In genomic region chr7:143159446-143159845, GRCm38 (mm10) we compare ENCODE assay signal across 14 mouse cellular contexts. TPM values are rescaled to one million over a fixed set of nuclear protein-coding genes. Genes with fewer than 3 reads are reported as not detected.
DNase-seq lines count a peak whose midpoint lies in the region; ATAC-seq lines count a peak whose summit lies in the region.
"Had no signal": no experiment of that assay in that cellular context is flagged by ENCODE, and none has a peak within 500 bp of the region (broad histone marks: within the 10 kb centered on the region; RNA-seq: fewer than 3 reads in every experiment).

No protein-coding gene starts in this region.

- 0 out of 2 replicates have a peak overlapping the region, but pooled peaks have one; percentile 36 for H3K27ac ChIP-seq in forebrain, embryonic 12.5 days
- H3K27ac ChIP-seq in forebrain, embryonic 16.5 days (ENCODE audit: low read length) = no peak overlapping the region
- no peak overlapping the region; the same call in 1 of the 2 replicates for H3K27ac ChIP-seq in hindbrain, embryonic 11.5 days (ENCODE audit: low read depth, low read length)
- H3K27ac ChIP-seq in hindbrain, embryonic 13.5 days = no peak overlapping the region
- H3K27ac ChIP-seq in neural tube, embryonic 12.5 days = no peak overlapping the region
- no peak overlapping the region for H3K27ac ChIP-seq in neural tube, embryonic 15.5 days (replicated peaks)
- H3K27ac ChIP-seq: kidney, postnatal 0 days had no signal

- no peaks in the 10 kb centered on the region for H3K9me3 ChIP-seq in forebrain, embryonic 12.5 days
- H3K9me3 ChIP-seq in forebrain, embryonic 16.5 days (ENCODE audit: control insufficient read depth, low read length) = no peaks in the 10 kb centered on the region
- no peaks in the 10 kb centered on the region for H3K9me3 ChIP-seq in hindbrain, embryonic 11.5 days (ENCODE audit: control insufficient read depth, low read length)
- H3K9me3 ChIP-seq in hindbrain, embryonic 13.5 days = no peaks in the 10 kb centered on the region
- no peaks in the 10 kb centered on the region for H3K9me3 ChIP-seq in neural tube, embryonic 12.5 days
- no peaks in the 10 kb centered on the region for H3K9me3 ChIP-seq in neural tube, embryonic 15.5 days (replicated peaks)

- peak; percentile 23 for DNase-seq in hindbrain, embryonic 11.5 days (ENCODE audit: low spot score)
- no peak for DNase-seq in T-cell, adult 2 months (ENCODE audit: low spot score)
- no peak for DNase-seq in frontal cortex, postnatal 36 days (ENCODE audit: low spot score in 2 of 2)
- DNase-seq: adrenal gland, postnatal 25 days; cerebellum, postnatal 36 days; gastrocnemius, postnatal 14 days; lung, adult 18-20 months; right cerebral cortex, postnatal 25 days had no signal

- ATAC-seq in forebrain, embryonic 12.5 days (ENCODE audit: low FRiP score) = peak; percentile 39; the same call in 1 of the 2 replicates
- no peak for ATAC-seq in forebrain, embryonic 16.5 days
- ATAC-seq in hindbrain, embryonic 11.5 days (ENCODE audit: low FRiP score) = 0 out of 2 replicates have a peak, but pooled peaks have one; percentile 35
- no peak for ATAC-seq in hindbrain, embryonic 13.5 days (ENCODE audit: low FRiP score)
- peak; percentile 70; the same call in 1 of the 2 replicates for ATAC-seq in neural tube, embryonic 12.5 days (ENCODE audit: low FRiP score, low read depth)
- ATAC-seq in neural tube, embryonic 15.5 days (ENCODE audit: low FRiP score) = no peak

- no peak overlapping the region for H3K4me2 ChIP-seq in forebrain, embryonic 12.5 days
- H3K4me2 ChIP-seq in forebrain, embryonic 16.5 days (ENCODE audit: low read length) = no peak overlapping the region
- no peak overlapping the region for H3K4me2 ChIP-seq in hindbrain, embryonic 11.5 days (replicated peaks; ENCODE audit: low read depth, low read length)
- H3K4me2 ChIP-seq in hindbrain, embryonic 13.5 days = no peak overlapping the region
- H3K4me2 ChIP-seq in neural tube, embryonic 12.5 days (replicated peaks) = no peak overlapping the region
- no peak overlapping the region for H3K4me2 ChIP-seq in neural tube, embryonic 15.5 days

- H3K9ac ChIP-seq in forebrain, embryonic 12.5 days = no peak overlapping the region
- no peak overlapping the region for H3K9ac ChIP-seq in forebrain, embryonic 16.5 days (replicated peaks; ENCODE audit: low read depth, low read length)
- no peak overlapping the region for H3K9ac ChIP-seq in hindbrain, embryonic 11.5 days (ENCODE audit: low read depth, low read length)
- H3K9ac ChIP-seq in hindbrain, embryonic 13.5 days = no peak overlapping the region
- H3K9ac ChIP-seq in neural tube, embryonic 12.5 days = 0 out of 2 replicates have a peak overlapping the region, but pooled peaks have one; percentile 40
- H3K9ac ChIP-seq in neural tube, embryonic 15.5 days (replicated peaks) = no peak overlapping the region

- peaks cover 27% of the 10 kb centered on the region for H3K4me1 ChIP-seq in forebrain, embryonic 12.5 days
- H3K4me1 ChIP-seq in forebrain, embryonic 16.5 days (replicated peaks; ENCODE audit: control insufficient read depth, insufficient read depth, low read length) = peaks cover 3% of the 10 kb centered on the region; the same call in 1 of the 2 replicates
- H3K4me1 ChIP-seq in hindbrain, embryonic 11.5 days (replicated peaks; ENCODE audit: control insufficient read depth, insufficient read depth, low read length) = peaks cover 8% of the 10 kb centered on the region
- peaks cover 17% of the 10 kb centered on the region for H3K4me1 ChIP-seq in hindbrain, embryonic 13.5 days (replicated peaks)
- peaks cover 22% of the 10 kb centered on the region for H3K4me1 ChIP-seq in neural tube, embryonic 12.5 days
- peaks cover 12% of the 10 kb centered on the region for H3K4me1 ChIP-seq in neural tube, embryonic 15.5 days

- H3K36me3 ChIP-seq in forebrain, embryonic 12.5 days (replicated peaks) = no peaks in the 10 kb centered on the region
- H3K36me3 ChIP-seq in forebrain, embryonic 16.5 days (ENCODE audit: control insufficient read depth, insufficient read depth) = no peaks in the 10 kb centered on the region
- H3K36me3 ChIP-seq in hindbrain, embryonic 11.5 days (ENCODE audit: control insufficient read depth, insufficient read depth, low read length) = no peaks in the 10 kb centered on the region
- no peaks in the 10 kb centered on the region for H3K36me3 ChIP-seq in hindbrain, embryonic 13.5 days
- H3K36me3 ChIP-seq in neural tube, embryonic 12.5 days = no peaks in the 10 kb centered on the region
- no peaks in the 10 kb centered on the region for H3K36me3 ChIP-seq in neural tube, embryonic 15.5 days

- peaks cover 50% of the 10 kb centered on the region for H3K27me3 ChIP-seq in forebrain, embryonic 12.5 days
- 0 out of 2 replicates have a peak, but pooled peaks cover 2% of the 10 kb centered on the region for H3K27me3 ChIP-seq in forebrain, embryonic 16.5 days (replicated peaks; ENCODE audit: control insufficient read depth, insufficient read depth, low read length)
- H3K27me3 ChIP-seq in hindbrain, embryonic 11.5 days (ENCODE audit: control insufficient read depth, insufficient read depth, low read length) = no peaks in the 10 kb centered on the region; the same call in 1 of the 2 replicates
- peaks cover 11% of the 10 kb centered on the region; the same call in 1 of the 2 replicates for H3K27me3 ChIP-seq in hindbrain, embryonic 13.5 days
- no peaks in the 10 kb centered on the region for H3K27me3 ChIP-seq in neural tube, embryonic 12.5 days (replicated peaks)
- H3K27me3 ChIP-seq in neural tube, embryonic 15.5 days (replicated peaks) = no peaks in the 10 kb centered on the region; the same call in 1 of the 2 replicates

- no peak overlapping the region for H3K4me3 ChIP-seq in forebrain, embryonic 12.5 days (replicated peaks)
- H3K4me3 ChIP-seq in forebrain, embryonic 16.5 days (replicated peaks; ENCODE audit: low read length) = no peak overlapping the region
- no peak overlapping the region for H3K4me3 ChIP-seq in hindbrain, embryonic 11.5 days (ENCODE audit: low read depth, low read length)
- H3K4me3 ChIP-seq in hindbrain, embryonic 13.5 days = no peak overlapping the region
- no peak overlapping the region for H3K4me3 ChIP-seq in neural tube, embryonic 12.5 days
- no peak overlapping the region for H3K4me3 ChIP-seq in neural tube, embryonic 15.5 days (replicated peaks)

- WGBS in forebrain, embryonic 12.5 days = 44% methylated on average over 11 of the region's 11 CpGs
- WGBS in forebrain, embryonic 16.5 days = 55% methylated on average over 11 of the region's 11 CpGs
- WGBS in hindbrain, embryonic 11.5 days = 28% methylated on average over 11 of the region's 11 CpGs
- WGBS in hindbrain, embryonic 13.5 days = 30% methylated on average over 11 of the region's 11 CpGs
- WGBS in neural tube, embryonic 12.5 days = 30% methylated on average over 11 of the region's 11 CpGs
- 31% methylated on average over 11 of the region's 11 CpGs for WGBS in neural tube, embryonic 15.5 days

RNA-seq across cellular contexts. Expression of gene Kcnq1, which starts 53.3 kb away (rescaled TPM):
- polyA plus RNA-seq in forebrain, embryonic 12.5 days (2016; fragmentation: Nextera tagmentation; extraction: Ambion mirVana) = 0.87 and 0.94 TPM in 2 replicates
- 1.0 and 1.1 TPM in 2 replicates for polyA plus RNA-seq in forebrain, embryonic 16.5 days (2015; fragmentation: Nextera tagmentation; extraction: Ambion mirVana)
- polyA plus RNA-seq in hindbrain, embryonic 11.5 days (2014; fragmentation: Nextera tagmentation; extraction: Ambion mirVana) = 1.7 and 2.5 TPM in 2 replicates
- polyA plus RNA-seq in hindbrain, embryonic 13.5 days (2015; fragmentation: Nextera tagmentation; extraction: Ambion mirVana) = 1.3 and 1.7 TPM in 2 replicates
- 0.99 and 2.0 TPM in 2 replicates for polyA plus RNA-seq in neural tube, embryonic 12.5 days (2016; fragmentation: Nextera tagmentation; extraction: Ambion mirVana)
- 0.88 and 1.9 TPM in 2 replicates for polyA plus RNA-seq in neural tube, embryonic 15.5 days (2015; fragmentation: Nextera tagmentation; extraction: Ambion mirVana)

Comparison
In these comparisons a context has a peak if more than half of its experiments do, and no peak if none do; other contexts are left out.
1. ATAC-seq: peak in forebrain, embryonic 12.5 days (single experiment), hindbrain, embryonic 11.5 days (single experiment) and neural tube, embryonic 12.5 days (single experiment); none in forebrain, embryonic 16.5 days (single experiment), hindbrain, embryonic 13.5 days (single experiment) and neural tube, embryonic 15.5 days (single experiment).